Mouse (Mus musculus) small intestine, adult 2 months (tissue): ENCODE measurements around the gene Lcn10. TPM values are rescaled to one million over a fixed set of nuclear protein-coding genes. Genes with fewer than 3 reads are reported as not detected.
"Not testable (repeated sequence)": the region's sequence is repeated elsewhere in the genome, so short reads cannot be mapped to it uniquely, and the experiment has no call there.

ENCODE experiments used
- H3K27ac ChIP-seq: fragments of 200-500 bp; 2 replicates; pipeline ENCODE4 v1.5.1; 2012; ENCODE audit warnings: low read depth, low read length, control low read depth, inconsistent platforms; ENCODE audit not compliant: insufficient read depth
- H3K27me3 ChIP-seq: fragments of 200-500 bp; 2 replicates; pipeline ENCODE4 v1.6.1; 2012; ENCODE audit warnings: mild to moderate bottlenecking, moderate library complexity, low read length, inconsistent platforms; ENCODE audit not compliant: control insufficient read depth, insufficient read depth
- H3K36me3 ChIP-seq: fragments of 200-500 bp; 2 replicates; pipeline ENCODE4 v1.6.1; 2012; ENCODE audit warnings: mild to moderate bottlenecking, low read length, control low read depth, inconsistent platforms; ENCODE audit not compliant: control insufficient read depth, insufficient read depth
- H3K4me1 ChIP-seq: fragments of 200-500 bp; 2 replicates; pipeline ENCODE4 v1.6.1; 2012; ENCODE audit warnings: low read length, inconsistent platforms, mixed read lengths; ENCODE audit not compliant: control insufficient read depth, insufficient read depth, insufficient read length
- H3K4me3 ChIP-seq: fragments of 200-500 bp; 2 replicates; pipeline ENCODE4 v1.5.1; 2012; ENCODE audit warnings: low read depth, mild to moderate bottlenecking, control low read depth, inconsistent platforms, low read length, moderate library complexity
- CTCF ChIP-seq: fragments of 200-500 bp; IDR thresholded peaks from 2 replicates; pipeline ENCODE4 v1.5.1; 2012; ENCODE audit warnings: low read depth, mild to moderate bottlenecking, control low read depth, inconsistent platforms, low read length, moderate library complexity, mixed read lengths; ENCODE audit not compliant: insufficient replicate concordance, insufficient read length; ENCODE audit errors: extremely low read depth
- POLR2A ChIP-seq: fragments of 200-500 bp; IDR thresholded peaks from 2 replicates; pipeline ENCODE4 v1.6.1; 2012; ENCODE audit warnings: low read depth, mild to moderate bottlenecking, control low read depth, inconsistent platforms, low read length, moderate library complexity
- WGBS: fragments of 180-500 bp; shearing (Covaris S2); methylation state at CpG from one replicate; pipeline ENCODE4 v1.1.7; 2018; 5-methylcytosine and 5-hydroxymethylcytosine counted together
- polyA plus RNA-seq: library from polyadenylated mRNA; depleted of rRNA; stranded (reverse); fragments of >200 nt; gene quantifications from 2 replicates; pipeline ENCODE4 v1.2.3, GENCODE M21; 2012; rRNA removed

Gene Lcn10
- polyA plus RNA-seq, 1 experiment: not detected

- 1% methylated on average over 78 of the region's 78 CpGs for WGBS
- peaks cover 3% of the 10 kb centered on the region for H3K4me1 ChIP-seq
- TF ChIP-seq POLR2A (no peak), CTCF (peak; percentile 43; the same call in 1 of the 2 replicates)
- no peaks in the 10 kb centered on the region for H3K36me3 ChIP-seq
- H3K27ac ChIP-seq: no peak within 1 kb of the TSS
- H3K27me3 ChIP-seq: no peaks in the 10 kb centered on the region
- peak within 1 kb of the TSS; percentile 72 for H3K4me3 ChIP-seq
Measured at GRCm38 (mm10) chr2:25706643-25707481, 24.3 kb downstream of the Lcn10 start, which contains the start of gene Bmyc. Gene Bmyc, plus strand, starts transcription at chr2:25706739.

GRCm38 (mm10) chr2:25708121-25708520, 25.6 kb downstream of the Lcn10 start:
- WGBS: 81% methylated on average over 2 of the region's 2 CpGs
- H3K36me3 ChIP-seq: no peaks in the 10 kb centered on the region
- no peaks in the 10 kb centered on the region for H3K27me3 ChIP-seq
- TF ChIP-seq POLR2A (no peak), CTCF (peak; percentile 39; the same call in 1 of the 2 replicates)
- no peak overlapping the region for H3K27ac ChIP-seq
- H3K4me1 ChIP-seq: peaks cover 3% of the 10 kb centered on the region
- H3K4me3 ChIP-seq: no peak overlapping the region

GRCm38 (mm10) chr2:25709056-25709455, 26.5 kb downstream of the Lcn10 start:
- 95% methylated on average over 1 of the region's 1 CpGs for WGBS
- not testable (repeated sequence) for H3K27ac ChIP-seq, H3K36me3 ChIP-seq, H3K27me3 ChIP-seq, H3K4me1 ChIP-seq, H3K4me3 ChIP-seq

GRCm38 (mm10) chr2:25709791-25710190, 27.3 kb downstream of the Lcn10 start:
- 61% methylated on average over 2 of the region's 2 CpGs for WGBS
- H3K4me1 ChIP-seq, H3K36me3 ChIP-seq, H3K4me3 ChIP-seq, H3K27me3 ChIP-seq, H3K27ac ChIP-seq: not testable (repeated sequence)

GRCm38 (mm10) chr2:25711641-25712040, 29.1 kb downstream of the Lcn10 start:
- not testable (repeated sequence) for H3K36me3 ChIP-seq, H3K4me1 ChIP-seq, H3K27ac ChIP-seq, H3K4me3 ChIP-seq, H3K27me3 ChIP-seq
- 14% methylated on average over 3 of the region's 3 CpGs for WGBS

GRCm38 (mm10) chr2:25717222-25717621, 34.7 kb downstream of the Lcn10 start:
- H3K4me1 ChIP-seq: no peaks in the 10 kb centered on the region
- H3K27ac ChIP-seq: no peak overlapping the region
- TF ChIP-seq POLR2A: no peak
- no peak for TF ChIP-seq CTCF
- no peaks in the 10 kb centered on the region for H3K36me3 ChIP-seq
- H3K4me3 ChIP-seq: no peak overlapping the region
- H3K27me3 ChIP-seq: no peaks in the 10 kb centered on the region

- H3K27ac ChIP-seq: no peak overlapping the region
- no peak overlapping the region for H3K4me3 ChIP-seq
- TF ChIP-seq POLR2A (no peak), CTCF (no peak)
- no peaks in the 10 kb centered on the region for H3K27me3 ChIP-seq
- no peaks in the 10 kb centered on the region for H3K36me3 ChIP-seq
- no peaks in the 10 kb centered on the region for H3K4me1 ChIP-seq
- WGBS: 33% methylated on average over 2 of the region's 2 CpGs
Measured at GRCm38 (mm10) chr2:25733199-25733930, 50.8 kb downstream of the Lcn10 start.

Other genes with a start within 250 kb of the Lcn10 start
- 0.38 and 12.0 TPM in 2 replicates for gene Clic3, start 225.9 kb upstream of the Lcn10 start, polyA plus RNA-seq
- 48.6 and 62.7 TPM in 2 replicates for gene Paxx, start 221.6 kb upstream of the Lcn10 start, polyA plus RNA-seq
- gene Ptgds, start 212.7 kb upstream of the Lcn10 start, polyA plus RNA-seq: 0.28 and 0.39 TPM in 2 replicates
- gene Lcn12, start 188.8 kb upstream of the Lcn10 start, polyA plus RNA-seq: not detected in 2 replicates
- gene Fbxw5, start 182.0 kb upstream of the Lcn10 start, polyA plus RNA-seq: 32.0 and 34.0 TPM in 2 replicates
- 2.1 and 2.2 TPM in 2 replicates for gene C8g, start 181.0 kb upstream of the Lcn10 start, polyA plus RNA-seq
- 8.2 and 13.7 TPM in 2 replicates for gene Traf2, start 135.8 kb upstream of the Lcn10 start, polyA plus RNA-seq
- gene Edf1, start 124.9 kb upstream of the Lcn10 start, polyA plus RNA-seq: 209 and 413 TPM in 2 replicates
- gene Mamdc4, start 107.9 kb upstream of the Lcn10 start, polyA plus RNA-seq: 0.52 and 1.1 TPM in 2 replicates
- gene Phpt1, start 107.5 kb upstream of the Lcn10 start, polyA plus RNA-seq: 15.8 and 29.7 TPM in 2 replicates
- gene Ajm1, start 101.0 kb upstream of the Lcn10 start, polyA plus RNA-seq: 1.7 and 2.2 TPM in 2 replicates
- gene Rabl6, start 74.2 kb upstream of the Lcn10 start, polyA plus RNA-seq: 35.3 and 47.6 TPM in 2 replicates
- gene Ccdc183, start 65.0 kb upstream of the Lcn10 start, polyA plus RNA-seq: not detected in 2 replicates
- gene Tmem141, start 60.7 kb upstream of the Lcn10 start, polyA plus RNA-seq: 10.0 and 11.7 TPM in 2 replicates
- gene Fcna, start 54.7 kb upstream of the Lcn10 start, polyA plus RNA-seq: 0.65 and 1.4 TPM in 2 replicates
- not detected in 2 replicates for gene Lcn8, start 29.6 kb upstream of the Lcn10 start, polyA plus RNA-seq
- gene Lcn5, start 24.8 kb upstream of the Lcn10 start, polyA plus RNA-seq: not detected in 2 replicates
- gene Lcn6, start 5.9 kb upstream of the Lcn10 start, polyA plus RNA-seq: not detected in 2 replicates
- not detected in 2 replicates for gene Obp2a, start 17.3 kb downstream of the Lcn10 start, polyA plus RNA-seq
- 22.9 and 28.4 TPM in 2 replicates for gene Bmyc, start 24.0 kb downstream of the Lcn10 start, polyA plus RNA-seq
- not detected in 2 replicates for gene Obp2b, start 54.3 kb downstream of the Lcn10 start, polyA plus RNA-seq
- gene Lcn3, start 82.8 kb downstream of the Lcn10 start, polyA plus RNA-seq: not detected in 2 replicates
- not detected in 2 replicates for gene Lcn11, start 94.3 kb downstream of the Lcn10 start, polyA plus RNA-seq
- not detected in 2 replicates for gene Gm13539, start 99.5 kb downstream of the Lcn10 start, polyA plus RNA-seq
- not detected in 2 replicates for gene Glt6d1, start 133.1 kb downstream of the Lcn10 start, polyA plus RNA-seq
- not detected in 2 replicates for gene Lcn9, start 140.4 kb downstream of the Lcn10 start, polyA plus RNA-seq
- gene Sohlh1, start 164.5 kb downstream of the Lcn10 start, polyA plus RNA-seq: not detected in 2 replicates
- gene Kcnt1, start 181.0 kb downstream of the Lcn10 start, polyA plus RNA-seq: 1.2 and 2.1 TPM in 2 replicates